ENCODE assay signal across 8 mouse cellular contexts in genomic region chr2:4300816-4301215, GRCm38 (mm10).
A peak's percentile ranks its signal among the peaks of the same experiment; 100 is the strongest.
DNase-seq lines count a peak whose midpoint lies in the region; ATAC-seq and TF ChIP-seq lines count a peak whose summit lies in the region.

No protein-coding gene starts in this region.

- H3K9me3 ChIP-seq in intestine, embryonic 16.5 days (ENCODE audit: control insufficient read depth, low read length): no peaks in the 10 kb centered on the region
- H3K9me3 ChIP-seq in neural tube, embryonic 14.5 days (ENCODE audit: control insufficient read depth, low read length): no peaks in the 10 kb centered on the region

- no peak for TF ChIP-seq POLR2A in lung, adult 2 months (IDR thresholded peaks at IDR 0.05; ENCODE audit: borderline replicate concordance, extremely low read depth, low read depth, low read length)
- peak; percentile 15 for TF ChIP-seq POLR2A in embryonic fibroblast, embryonic 13.5 days (IDR thresholded peaks at IDR 0.05; ENCODE audit: low read depth, low read length)

- H3K4me2 ChIP-seq in intestine, embryonic 16.5 days (ENCODE audit: low read depth, low read length): peak overlapping the region; percentile 57
- peak overlapping the region; percentile 36; the same call in 1 of the 2 replicates for H3K4me2 ChIP-seq in neural tube, embryonic 14.5 days (ENCODE audit: low read depth, low read length)

- H3K36me3 ChIP-seq in intestine, embryonic 16.5 days (ENCODE audit: control insufficient read depth, insufficient read depth, low read length): no peaks in the 10 kb centered on the region
- H3K36me3 ChIP-seq in neural tube, embryonic 14.5 days (ENCODE audit: control insufficient read depth, insufficient read depth, low read length): no peaks in the 10 kb centered on the region

- intact Hi-C loops in left cerebral cortex, postnatal 10 days (cut with DNase I): no loop called here

- no peak for ATAC-seq in intestine, embryonic 16.5 days
- ATAC-seq in neural tube, embryonic 14.5 days (ENCODE audit: low read depth): 0 out of 2 replicates have a peak, but pooled peaks have one; percentile 2

- DNase-seq in lung, adult 2 months: no peak
- no peak for DNase-seq in lung, postnatal 25 days (ENCODE audit: low spot score)
- no peak for DNase-seq in adrenal gland, postnatal 4 days (ENCODE audit: low spot score in 2 of 2)
- DNase-seq in urinary bladder, postnatal 10 days (ENCODE audit: low spot score): no peak
- no peak for DNase-seq in left cerebral cortex, postnatal 10 days (ENCODE audit: extremely low spot score in 1 of 2, low spot score in 2 of 2)

- peak overlapping the region; percentile 95 for H3K27ac ChIP-seq in embryonic fibroblast, embryonic 13.5 days (ENCODE audit: insufficient read depth, low read length)
- peak overlapping the region; percentile 85 for H3K27ac ChIP-seq in intestine, embryonic 16.5 days (ENCODE audit: low read length)
- 0 out of 2 replicates have a peak overlapping the region, but pooled peaks have one; percentile 23 for H3K27ac ChIP-seq in neural tube, embryonic 14.5 days (ENCODE audit: low read depth, low read length)

- peak overlapping the region; percentile 47 for H3K4me3 ChIP-seq in lung, adult 2 months (replicated peaks; ENCODE audit: extremely low read depth, low read depth, low read length)
- peak overlapping the region; percentile 72 for H3K4me3 ChIP-seq in embryonic fibroblast, embryonic 13.5 days (ENCODE audit: insufficient read depth, low read length)
- peak overlapping the region; percentile 45 for H3K4me3 ChIP-seq in intestine, embryonic 16.5 days (ENCODE audit: low read length)
- no peak overlapping the region for H3K4me3 ChIP-seq in neural tube, embryonic 14.5 days (ENCODE audit: low read depth, low read length)

- H3K27me3 ChIP-seq in intestine, embryonic 16.5 days (replicated peaks; ENCODE audit: control insufficient read depth, insufficient read depth, low read length): no peaks in the 10 kb centered on the region
- H3K27me3 ChIP-seq in neural tube, embryonic 14.5 days (ENCODE audit: control insufficient read depth, insufficient read depth, low read length): no peaks in the 10 kb centered on the region

- peak overlapping the region; percentile 57 for H3K9ac ChIP-seq in intestine, embryonic 16.5 days (ENCODE audit: low read depth, low read length)
- no peak overlapping the region for H3K9ac ChIP-seq in neural tube, embryonic 14.5 days (replicated peaks; ENCODE audit: low read depth, low read length)

- peaks cover 9% of the 10 kb centered on the region for H3K4me1 ChIP-seq in lung, adult 2 months (ENCODE audit: control insufficient read depth, insufficient read depth, low read length)
- H3K4me1 ChIP-seq in embryonic fibroblast, embryonic 13.5 days (ENCODE audit: control insufficient read depth, insufficient read depth, low read length): peaks cover 17% of the 10 kb centered on the region
- peaks cover 23% of the 10 kb centered on the region for H3K4me1 ChIP-seq in intestine, embryonic 16.5 days (ENCODE audit: control insufficient read depth, insufficient read depth, low read length)
- H3K4me1 ChIP-seq in neural tube, embryonic 14.5 days (ENCODE audit: control insufficient read depth, insufficient read depth, low read length): peaks cover 14% of the 10 kb centered on the region; the same call in 1 of the 2 replicates

- WGBS in lung, adult 2 months: 5% methylated on average over 8 of the region's 8 CpGs
- WGBS in intestine, embryonic 16.5 days: 17% methylated on average over 8 of the region's 8 CpGs
- WGBS in neural tube, embryonic 14.5 days: 24% methylated on average over 8 of the region's 8 CpGs

- TF ChIP-seq CTCF in lung, adult 2 months (IDR thresholded peaks at IDR 0.05; ENCODE audit: insufficient read depth, low read length): no peak
- TF ChIP-seq CTCF in embryonic fibroblast, embryonic 13.5 days (IDR thresholded peaks at IDR 0.05; ENCODE audit: borderline replicate concordance, insufficient read depth, low read length): no peak

Comparison
In these comparisons a context has a peak if more than half of its experiments do, and no peak if none do; other contexts are left out.
1. H3K27ac ChIP-seq: peak in every context shown above with its lines; median percentile 95 in embryonic fibroblast, embryonic 13.5 days; 85 in intestine, embryonic 16.5 days; 23 in neural tube, embryonic 14.5 days.